Mouse (Mus musculus) thymus, adult 2 months (tissue): Measurements from ENCODE around the gene Olfr164. TPM values are rescaled to one million over a fixed set of nuclear protein-coding genes. Genes with fewer than 3 reads are reported as not detected.

ENCODE experiments used
- DNase-seq: peaks from one replicate; pipeline ENCODE4 v3.0.0; 2021
- H3K27ac ChIP-seq: fragments of 200-500 bp; 2 replicates; pipeline ENCODE4 v1.5.1; 2012; ENCODE audit warnings: low read length, control low read depth; ENCODE audit not compliant: control insufficient read depth, insufficient read depth
- H3K27me3 ChIP-seq: fragments of 200-500 bp; 2 replicates; pipeline ENCODE4 v1.6.1; 2012; ENCODE audit warnings: mild to moderate bottlenecking, low read length, moderate library complexity, mixed read lengths; ENCODE audit not compliant: control insufficient read depth, insufficient read depth
- H3K36me3 ChIP-seq: fragments of 200-500 bp; 2 replicates; pipeline ENCODE4 v1.6.1; 2012; ENCODE audit warnings: mild to moderate bottlenecking, low read length, moderate library complexity; ENCODE audit not compliant: control insufficient read depth, insufficient read depth
- H3K4me1 ChIP-seq: fragments of 200-500 bp; replicated peaks from 2 replicates; pipeline ENCODE4 v1.6.1; 2012; ENCODE audit warnings: low read length; ENCODE audit not compliant: control insufficient read depth, insufficient read depth
- H3K4me3 ChIP-seq: fragments of 200-500 bp; 2 replicates; pipeline ENCODE4 v1.5.1; 2012; ENCODE audit warnings: mild to moderate bottlenecking, low read length, control low read depth, moderate library complexity; ENCODE audit not compliant: control insufficient read depth, insufficient read depth
- CTCF ChIP-seq: fragments of 200-500 bp; IDR thresholded peaks from 2 replicates; pipeline ENCODE4 v1.5.1; 2012; ENCODE audit warnings: mild to moderate bottlenecking, control low read depth, low read length, moderate library complexity, borderline replicate concordance; ENCODE audit not compliant: control insufficient read depth, poor library complexity, insufficient read depth; ENCODE audit errors: extremely low read depth
- POLR2A ChIP-seq: fragments of 200-500 bp; IDR thresholded peaks from 2 replicates; pipeline ENCODE4 v1.6.1; 2012; ENCODE audit warnings: mild to moderate bottlenecking, low read length, control low read depth, moderate library complexity; ENCODE audit not compliant: control insufficient read depth, poor library complexity, insufficient read depth; ENCODE audit errors: extremely low read depth
- WGBS: fragments of 180-500 bp; shearing (Covaris S2); methylation state at CpG from one replicate; pipeline ENCODE4 v1.1.7; 2018; 5-methylcytosine and 5-hydroxymethylcytosine counted together
- polyA plus RNA-seq: library from polyadenylated mRNA; depleted of rRNA; stranded (reverse); fragments of >200 nt; gene quantifications from 2 replicates; pipeline ENCODE4 v1.2.3, GENCODE M21; 2012; rRNA removed

The Olfr164 gene
- polyA plus RNA-seq, 1 experiment = not detected

DNA sequence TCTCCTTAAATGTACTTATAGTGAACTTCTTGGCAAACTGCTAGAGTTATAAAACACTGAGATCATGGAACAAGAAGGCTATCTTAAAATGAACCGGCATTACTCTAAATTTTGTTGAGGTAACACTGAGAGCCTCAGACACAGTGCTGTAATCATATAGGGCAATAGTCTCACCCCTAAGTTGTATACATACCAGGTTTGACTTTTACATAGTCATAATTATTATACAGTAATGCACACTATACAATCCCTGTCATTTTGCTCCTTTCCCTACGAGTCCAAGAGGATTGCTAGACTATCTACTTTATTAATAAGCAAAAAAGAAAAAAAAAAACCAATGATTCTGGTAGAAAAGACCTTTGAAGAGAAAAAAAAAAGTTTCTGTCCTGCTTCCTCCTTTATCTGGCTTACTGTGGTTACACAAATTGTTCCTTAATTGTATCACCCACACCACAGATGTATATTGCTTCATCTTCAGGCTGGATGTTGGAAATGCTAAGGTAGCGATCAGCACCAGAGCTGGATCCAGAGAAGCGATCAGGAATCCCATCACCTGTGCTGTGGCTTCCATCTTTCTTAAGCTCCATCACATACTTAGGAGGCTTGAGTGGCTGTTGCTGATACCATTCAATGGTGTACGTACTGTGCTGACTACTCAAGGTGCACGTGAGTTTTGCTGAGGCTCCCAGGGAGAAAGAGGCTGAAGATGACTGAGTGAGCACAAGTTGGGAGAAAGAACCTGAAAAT is 72.9 kb downstream of the Olfr164 start:
- no peak overlapping the region for H3K4me3 ChIP-seq
- TF ChIP-seq POLR2A = no peak
- no peak for TF ChIP-seq CTCF

GRCm38 (mm10) chr16:19236719-19237118 is 77.1 kb downstream of the Olfr164 start:
- H3K4me1 ChIP-seq = no peaks in the 10 kb centered on the region
- WGBS = 90% methylated on average over 4 of the region's 4 CpGs
- H3K27ac ChIP-seq = no peak overlapping the region
- no peak for TF ChIP-seq POLR2A
- no peak for TF ChIP-seq CTCF
- H3K27me3 ChIP-seq = no peaks in the 10 kb centered on the region
- no peaks in the 10 kb centered on the region for H3K36me3 ChIP-seq
- DNase-seq = no peak
- H3K4me3 ChIP-seq = no peak overlapping the region

More for the DNA sequence above, 72.9 kb downstream of the Olfr164 start:
- WGBS = 85% methylated on average over 6 of the region's 6 CpGs
- no peaks in the 10 kb centered on the region for H3K27me3 ChIP-seq
- H3K36me3 ChIP-seq = no peaks in the 10 kb centered on the region
- H3K27ac ChIP-seq = no peak overlapping the region
- H3K4me1 ChIP-seq = no peaks in the 10 kb centered on the region
- DNase-seq = no peak

Other genes starting within 250 kb of the Olfr164 start
- gene Olfr165, start 109.1 kb upstream of the Olfr164 start, polyA plus RNA-seq = not detected in 2 replicates
- gene Olfr166, start 169.6 kb upstream of the Olfr164 start, polyA plus RNA-seq = not detected in 2 replicates
- gene Olfr167, start 208.2 kb upstream of the Olfr164 start, polyA plus RNA-seq = not detected in 2 replicates
- not detected in 2 replicates for gene Olfr168, start 221.5 kb upstream of the Olfr164 start, polyA plus RNA-seq